Mouse (Mus musculus): ENCODE measurements around the gene Olfr872. TPM values are rescaled to one million over a fixed set of nuclear protein-coding genes. Genes with fewer than 3 reads are reported as not detected.
"Not testable (repeated sequence)": the region's sequence is repeated elsewhere in the genome, so short reads cannot be mapped to it uniquely, and the experiment has no call there.

The Olfr872 gene
- polyA plus RNA-seq (2012; rRNA removed) (not detected in 2 replicates), polyA plus RNA-seq (2014; fragmentation: Nextera tagmentation; extraction: Ambion mirVana) (not detected in 2 replicates)

- H3K36me3 ChIP-seq (ENCODE audit: control insufficient read depth, insufficient read depth, low read length): no peaks in the 10 kb centered on the region
- ATAC-seq (ENCODE audit: low FRiP score, low read depth): no peak
- H3K9me3 ChIP-seq (ENCODE audit: control insufficient read depth, low read length): no peaks in the 10 kb centered on the region
- no peak for DNase-seq (ENCODE audit: low spot score)
- H3K9ac ChIP-seq (ENCODE audit: low read depth, low read length, severe bottlenecking): no peak within 1 kb of the TSS
- H3K27me3 ChIP-seq (ENCODE audit: control insufficient read depth, insufficient read depth, low read length): no peaks in the 10 kb centered on the region
- no peak within 1 kb of the TSS for H3K4me2 ChIP-seq (replicated peaks; ENCODE audit: low read depth, low read length, severe bottlenecking)
- no peak within 1 kb of the TSS for H3K4me3 ChIP-seq (replicated peaks; ENCODE audit: low read length)
- no peak within 1 kb of the TSS for H3K27ac ChIP-seq (replicated peaks; ENCODE audit: low read depth, low read length)
- TF ChIP-seq POLR2A (IDR thresholded peaks at IDR 0.05; ENCODE audit: borderline replicate concordance, extremely low read depth, insufficient read depth, insufficient read length): no peak
- no peaks in the 10 kb centered on the region for H3K4me1 ChIP-seq (ENCODE audit: control insufficient read depth, insufficient read depth, low read length)
These were observed at the start of gene Olfr872 for GRCm38 (mm10) chr9:20236819-20237218. Gene Olfr872 (plus strand): TSS chr9:20237119.

- no peaks in the 10 kb centered on the region for H3K4me1 ChIP-seq (ENCODE audit: control insufficient read depth, insufficient read depth, low read length)
- no peak overlapping the region for H3K4me3 ChIP-seq (replicated peaks; ENCODE audit: low read length)
- no peak overlapping the region for H3K27ac ChIP-seq (replicated peaks; ENCODE audit: low read depth, low read length)
- 47% methylated on average over 1 of the region's 1 CpGs for WGBS
- H3K27me3 ChIP-seq (ENCODE audit: control insufficient read depth, insufficient read depth, low read length): no peaks in the 10 kb centered on the region
- H3K36me3 ChIP-seq (ENCODE audit: control insufficient read depth, insufficient read depth, low read length): no peaks in the 10 kb centered on the region
- DNase-seq (ENCODE audit: low spot score) (peak; percentile 3), ATAC-seq (ENCODE audit: low FRiP score, low read depth) (no peak)
- H3K9me3 ChIP-seq (ENCODE audit: control insufficient read depth, low read length): no peaks in the 10 kb centered on the region
- H3K4me2 ChIP-seq (replicated peaks; ENCODE audit: low read depth, low read length, severe bottlenecking): no peak overlapping the region
- H3K9ac ChIP-seq (ENCODE audit: low read depth, low read length, severe bottlenecking): no peak overlapping the region
- no peak for TF ChIP-seq POLR2A (IDR thresholded peaks at IDR 0.05; ENCODE audit: borderline replicate concordance, extremely low read depth, insufficient read depth, insufficient read length)
These were observed 34.8 kb upstream of the Olfr872 start for GRCm38 (mm10) chr9:20202131-20202530.

DNA sequence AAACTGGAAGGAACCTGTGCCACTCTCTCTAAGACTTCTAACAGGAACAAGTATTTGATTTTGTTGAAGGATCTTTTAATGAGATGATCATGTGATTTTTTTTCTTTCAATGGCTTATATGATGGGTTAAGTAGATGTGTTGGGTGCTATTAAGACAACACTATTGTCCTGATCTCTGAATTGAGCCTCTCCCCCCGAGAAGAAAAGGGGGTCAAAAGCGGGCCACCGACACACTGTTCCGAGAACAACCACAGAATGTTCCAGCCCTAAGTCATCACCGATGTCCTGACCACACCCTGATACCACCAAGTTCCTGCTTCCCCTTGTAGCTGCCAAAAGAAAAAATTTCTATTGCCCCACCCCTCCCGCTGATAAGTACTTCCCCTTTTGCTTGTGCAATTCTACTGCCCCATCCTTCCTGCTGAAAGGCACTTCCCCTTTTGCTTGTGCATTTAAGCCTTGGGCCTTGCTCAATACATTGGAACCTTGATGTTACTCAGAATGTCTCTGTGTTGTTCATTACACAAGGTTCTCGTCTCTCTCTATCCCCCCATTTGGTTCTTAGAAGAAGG, 33.4 kb upstream of the Olfr872 start:
- 88% methylated on average over 7 of the region's 7 CpGs for WGBS
- not testable (repeated sequence) for H3K27me3 ChIP-seq (ENCODE audit: control insufficient read depth, insufficient read depth, low read length); H3K4me3 ChIP-seq (replicated peaks; ENCODE audit: low read length); H3K9me3 ChIP-seq (ENCODE audit: control insufficient read depth, low read length); H3K4me2 ChIP-seq (replicated peaks; ENCODE audit: low read depth, low read length, severe bottlenecking); H3K36me3 ChIP-seq (ENCODE audit: control insufficient read depth, insufficient read depth, low read length); H3K4me1 ChIP-seq (ENCODE audit: control insufficient read depth, insufficient read depth, low read length); ATAC-seq (ENCODE audit: low FRiP score, low read depth); H3K27ac ChIP-seq (replicated peaks; ENCODE audit: low read depth, low read length); DNase-seq (ENCODE audit: low spot score); H3K9ac ChIP-seq (ENCODE audit: low read depth, low read length, severe bottlenecking)

- no peaks in the 10 kb centered on the region for H3K4me1 ChIP-seq (ENCODE audit: control insufficient read depth, insufficient read depth, low read length)
- H3K36me3 ChIP-seq (ENCODE audit: control insufficient read depth, insufficient read depth, low read length): no peaks in the 10 kb centered on the region
- H3K27ac ChIP-seq (replicated peaks; ENCODE audit: low read depth, low read length): no peak overlapping the region
- 49% methylated on average over 1 of the region's 1 CpGs for WGBS
- H3K4me3 ChIP-seq (replicated peaks; ENCODE audit: low read length): no peak overlapping the region
- DNase-seq (ENCODE audit: low spot score) (no peak), ATAC-seq (ENCODE audit: low FRiP score, low read depth) (no peak)
- TF ChIP-seq POLR2A (IDR thresholded peaks at IDR 0.05; ENCODE audit: borderline replicate concordance, extremely low read depth, insufficient read depth, insufficient read length): no peak
- no peak overlapping the region for H3K9ac ChIP-seq (ENCODE audit: low read depth, low read length, severe bottlenecking)
- H3K27me3 ChIP-seq (ENCODE audit: control insufficient read depth, insufficient read depth, low read length): no peaks in the 10 kb centered on the region
- H3K9me3 ChIP-seq (ENCODE audit: control insufficient read depth, low read length): no peaks in the 10 kb centered on the region
- no peak overlapping the region for H3K4me2 ChIP-seq (replicated peaks; ENCODE audit: low read depth, low read length, severe bottlenecking)
These were observed 26.1 kb upstream of the Olfr872 start for GRCm38 (mm10) chr9:20210812-20211211.

DNA sequence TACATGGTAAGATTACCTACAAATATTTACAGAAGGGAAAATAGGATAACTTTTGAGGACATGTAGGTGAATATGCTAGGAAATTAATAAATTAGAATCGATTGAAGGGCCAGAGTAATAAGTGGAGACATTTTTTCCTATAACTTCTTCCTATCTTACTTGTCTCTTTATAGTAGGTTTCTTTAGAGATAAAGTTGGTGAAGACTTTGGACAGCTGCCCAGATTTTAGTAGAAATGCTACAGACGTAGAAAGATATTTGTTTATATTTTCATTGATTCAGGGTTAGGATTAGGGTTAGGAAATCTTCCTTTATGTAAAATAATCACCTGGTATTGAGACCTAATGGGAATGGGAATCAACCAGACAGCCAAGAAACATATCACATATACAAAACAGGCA, 25.4 kb upstream of the Olfr872 start:
- ATAC-seq (ENCODE audit: low FRiP score, low read depth) (no peak), DNase-seq (ENCODE audit: low spot score) (no peak)
- Histone ChIP-seq H3K9ac (ENCODE audit: low read depth, low read length, severe bottlenecking) (no peak overlapping the region), H3K36me3 (ENCODE audit: control insufficient read depth, insufficient read depth, low read length) (no peaks in the 10 kb centered on the region), H3K27me3 (ENCODE audit: control insufficient read depth, insufficient read depth, low read length) (no peaks in the 10 kb centered on the region), H3K4me1 (ENCODE audit: control insufficient read depth, insufficient read depth, low read length) (no peaks in the 10 kb centered on the region), H3K27ac (replicated peaks; ENCODE audit: low read depth, low read length) (no peak overlapping the region), H3K4me2 (replicated peaks; ENCODE audit: low read depth, low read length, severe bottlenecking) (no peak overlapping the region), H3K4me3 (replicated peaks; ENCODE audit: low read length) (no peak overlapping the region), H3K9me3 (ENCODE audit: control insufficient read depth, low read length) (no peaks in the 10 kb centered on the region)
- no peak for TF ChIP-seq POLR2A (IDR thresholded peaks at IDR 0.05; ENCODE audit: borderline replicate concordance, extremely low read depth, insufficient read depth, insufficient read length)
- WGBS: 79% methylated on average over 2 of the region's 2 CpGs

- ATAC-seq (ENCODE audit: low FRiP score, low read depth) (no peak), DNase-seq (ENCODE audit: low spot score) (no peak)
- H3K9me3 ChIP-seq (ENCODE audit: control insufficient read depth, low read length): no peaks in the 10 kb centered on the region
- no peaks in the 10 kb centered on the region for H3K4me1 ChIP-seq (ENCODE audit: control insufficient read depth, insufficient read depth, low read length)
- H3K27me3 ChIP-seq (ENCODE audit: control insufficient read depth, insufficient read depth, low read length): no peaks in the 10 kb centered on the region
- TF ChIP-seq POLR2A (IDR thresholded peaks at IDR 0.05; ENCODE audit: borderline replicate concordance, extremely low read depth, insufficient read depth, insufficient read length): no peak
- no peak within 1 kb of the TSS for H3K9ac ChIP-seq (ENCODE audit: low read depth, low read length, severe bottlenecking)
- no peak within 1 kb of the TSS for H3K4me2 ChIP-seq (replicated peaks; ENCODE audit: low read depth, low read length, severe bottlenecking)
- no peak within 1 kb of the TSS for H3K4me3 ChIP-seq (replicated peaks; ENCODE audit: low read length)
- no peak within 1 kb of the TSS for H3K27ac ChIP-seq (replicated peaks; ENCODE audit: low read depth, low read length)
- H3K36me3 ChIP-seq (ENCODE audit: control insufficient read depth, insufficient read depth, low read length): no peaks in the 10 kb centered on the region
These were observed 25.0 kb upstream of the Olfr872 start, which contains the start of gene Olfr871 for GRCm38 (mm10) chr9:20211907-20212306. Gene Olfr871 (plus strand): TSS chr9:20212207.
